Mouse (Mus musculus) kidney, adult 11 months (tissue): ENCODE results near the gene Vamp5.

Source experiments
- DNase-seq: peaks from one replicate; pipeline ENCODE4 v3.0.0; 2022

Gene Vamp5

GRCm38 (mm10) chr6:72389471-72389940 is 9.2 kb upstream of the Vamp5 start:
- DNase-seq, result no peak

GRCm38 (mm10) chr6:72388791-72389329 is 8.6 kb upstream of the Vamp5 start:
- no peak for DNase-seq

- DNase-seq, result no peak
Measured at GRCm38 (mm10) chr6:72388266-72388665, 8.0 kb upstream of the Vamp5 start.

- no peak for DNase-seq
Measured at GRCm38 (mm10) chr6:72387816-72388215, 7.5 kb upstream of the Vamp5 start.

GRCm38 (mm10) chr6:72386561-72386960 is 6.3 kb upstream of the Vamp5 start:
- no peak for DNase-seq

GRCm38 (mm10) chr6:72385258-72385657 is 5.0 kb upstream of the Vamp5 start:
- DNase-seq, result no peak

- DNase-seq, result no peak
Measured at GRCm38 (mm10) chr6:72383952-72384351, 3.7 kb upstream of the Vamp5 start.

GRCm38 (mm10) chr6:72383142-72383820 is 3.0 kb upstream of the Vamp5 start:
- no peak for DNase-seq

- DNase-seq, result no peak
Measured at GRCm38 (mm10) chr6:72382494-72382893, 2.2 kb upstream of the Vamp5 start.

- no peak for DNase-seq
Measured at GRCm38 (mm10) chr6:72379377-72380130, 714 bp downstream of the Vamp5 start.

GRCm38 (mm10) chr6:72378510-72379234 is 1.6 kb downstream of the Vamp5 start:
- no peak for DNase-seq

- no peak for DNase-seq
Measured at GRCm38 (mm10) chr6:72374820-72375563, 5.3 kb downstream of the Vamp5 start.

GRCm38 (mm10) chr6:72374206-72374605 is 6.1 kb downstream of the Vamp5 start:
- DNase-seq, result no peak

GRCm38 (mm10) chr6:72373184-72373583 is 7.1 kb downstream of the Vamp5 start:
- no peak for DNase-seq

GRCm38 (mm10) chr6:72371571-72371970 is 8.7 kb downstream of the Vamp5 start:
- DNase-seq, result no peak

GRCm38 (mm10) chr6:72371147-72371546 is 9.1 kb downstream of the Vamp5 start:
- no peak for DNase-seq

- no peak for DNase-seq
Measured at GRCm38 (mm10) chr6:72370091-72370490, 10.2 kb downstream of the Vamp5 start.

- DNase-seq, result no peak
Measured at GRCm38 (mm10) chr6:72369557-72369956, 10.7 kb downstream of the Vamp5 start.

GRCm38 (mm10) chr6:72367460-72367974 is 12.8 kb downstream of the Vamp5 start:
- DNase-seq, result no peak

- DNase-seq, result no peak
Measured at GRCm38 (mm10) chr6:72366844-72367443, 13.3 kb downstream of the Vamp5 start, which contains the start of gene Rnf181. Rnf181 (minus strand) TSS chr6:72366956.

GRCm38 (mm10) chr6:72366304-72366703 is 14.0 kb downstream of the Vamp5 start:
- DNase-seq, result no peak

GRCm38 (mm10) chr6:72364985-72365384 is 15.3 kb downstream of the Vamp5 start:
- no peak for DNase-seq
